Mouse (Mus musculus): ENCODE measurements around the gene Fat4.

DNA sequence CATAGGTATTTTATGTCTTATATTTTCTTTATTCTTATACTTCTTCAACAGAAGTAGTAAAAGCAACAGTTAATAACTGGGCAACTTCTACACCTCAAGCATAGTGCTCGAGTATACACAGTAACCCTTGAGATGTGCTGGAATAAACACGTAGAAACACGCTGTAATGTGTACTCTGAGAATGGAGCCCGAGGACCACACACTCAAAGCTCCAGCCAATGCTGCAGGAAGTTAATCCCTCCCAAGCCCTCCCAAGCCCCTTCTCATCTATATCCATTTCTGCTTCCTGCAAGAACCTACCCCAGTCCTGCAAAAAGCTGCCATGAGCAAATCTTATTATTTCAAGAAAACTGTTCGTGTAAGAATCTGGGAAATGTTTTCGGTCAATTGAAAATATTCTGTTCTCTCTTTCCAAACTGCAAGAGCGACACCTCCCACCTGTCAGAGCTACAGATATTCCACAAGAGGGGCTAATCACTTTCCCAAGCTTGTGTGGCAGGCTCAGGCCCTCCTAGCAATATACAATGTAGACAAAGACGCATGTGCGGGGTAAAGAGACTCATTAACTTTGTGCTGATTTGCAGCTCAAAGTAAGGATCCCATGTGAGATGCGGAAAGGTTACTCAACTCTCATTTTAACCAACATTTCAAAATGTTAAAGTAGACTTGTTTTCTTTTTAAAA is 161.0 kb downstream of the Fat4 start:
- TF ChIP-seq GATA1 (IDR thresholded peaks at IDR 0.05; ENCODE audit: low read length) (no peak), TAL1 (IDR thresholded peaks at IDR 0.05; ENCODE audit: low read length) (no peak)

Data from erythroblast, embryonic 14.5 days (primary cell).